Mouse (Mus musculus) lung, adult 2 months (tissue): Measurements from ENCODE around the gene Extl2.

Source experiments
- CTCF ChIP-seq: fragments of 200-500 bp; IDR thresholded peaks from 2 replicates; pipeline ENCODE4 v1.5.1; 2011; ENCODE audit warnings: mild to moderate bottlenecking, low read length, control low read depth; ENCODE audit not compliant: insufficient read depth
- POLR2A ChIP-seq: fragments of 200-500 bp; IDR thresholded peaks from 2 replicates; pipeline ENCODE4 v1.6.1; 2011; ENCODE audit warnings: low read depth, mild to moderate bottlenecking, control low read depth, low read length, borderline replicate concordance; ENCODE audit errors: extremely low read depth

GRCm38 (mm10) chr3:116006284-116006977 is 831 bp upstream of the Extl2 start:
- TF ChIP-seq CTCF, result no peak
- TF ChIP-seq POLR2A, result no peak
